Mouse (Mus musculus) left cerebral cortex, adult 11 months (tissue): ENCODE results near the gene Map1a.

Source experiments
- DNase-seq: peaks from one replicate; pipeline ENCODE4 v3.0.0; 2022; ENCODE audit warnings: low spot score

Gene Map1a

GRCm38 (mm10) chr2:121316278-121316677 lies 26.9 kb downstream of the Map1a start:
- no peak for DNase-seq

GRCm38 (mm10) chr2:121323041-121323440 lies 33.6 kb downstream of the Map1a start:
- DNase-seq = no peak

- no peak for DNase-seq
These were observed 34.5 kb downstream of the Map1a start for GRCm38 (mm10) chr2:121323693-121324470.

- no peak for DNase-seq
These were observed 40.1 kb downstream of the Map1a start for GRCm38 (mm10) chr2:121329492-121329891.

- DNase-seq = no peak
These were observed 49.7 kb downstream of the Map1a start for GRCm38 (mm10) chr2:121339057-121339456.

GRCm38 (mm10) chr2:121353156-121353555 lies 63.8 kb downstream of the Map1a start:
- no peak for DNase-seq

- DNase-seq = no peak
These were observed 65.0 kb downstream of the Map1a start for GRCm38 (mm10) chr2:121354378-121354777.

GRCm38 (mm10) chr2:121354820-121355592 lies 65.6 kb downstream of the Map1a start, which contains the start of gene Ppip5k1:
Gene Ppip5k1 (minus strand): TSS chr2:121355396.
- peak; percentile 96 for DNase-seq

- no peak for DNase-seq
These were observed 68.1 kb downstream of the Map1a start, which contains the start of gene Ckmt1 for GRCm38 (mm10) chr2:121357494-121357893. Gene Ckmt1 (plus strand): TSS chr2:121357714.

- no peak for DNase-seq
These were observed 68.6 kb downstream of the Map1a start for GRCm38 (mm10) chr2:121357961-121358360.

- DNase-seq = peak; percentile 81
These were observed 69.0 kb downstream of the Map1a start for GRCm38 (mm10) chr2:121358381-121358780.

- DNase-seq = no peak
These were observed 70.1 kb downstream of the Map1a start for GRCm38 (mm10) chr2:121359461-121359860.
